Mouse (Mus musculus) cerebellum, adult 2 months (tissue): Measurements from ENCODE around the gene Oscp1. TPM values are rescaled to one million over a fixed set of nuclear protein-coding genes. Genes with fewer than 3 reads are reported as not detected.

ENCODE experiments used
- DNase-seq, 2 experiments: peaks; one replicate each; pipeline ENCODE4 v3.0.0; 2021
- H3K27ac ChIP-seq: fragments of 200-500 bp; 2 replicates; pipeline ENCODE4 v1.5.1; 2012; ENCODE audit warnings: low read length, control low read depth, inconsistent platforms; ENCODE audit not compliant: insufficient read depth
- H3K27me3 ChIP-seq: fragments of 200-500 bp; 2 replicates; pipeline ENCODE4 v1.6.1; 2012; ENCODE audit warnings: inconsistent platforms, mild to moderate bottlenecking, low read length, moderate library complexity; ENCODE audit not compliant: control insufficient read depth, insufficient read depth
- H3K4me1 ChIP-seq: fragments of 200-500 bp; 2 replicates; pipeline ENCODE4 v1.6.1; 2011; ENCODE audit warnings: low read length; ENCODE audit not compliant: control insufficient read depth, insufficient read depth
- H3K4me3 ChIP-seq: fragments of 200-500 bp; replicated peaks from 2 replicates; pipeline ENCODE3; 2011; ENCODE audit warnings: mild to moderate bottlenecking, low read depth, low read length, control low read depth; ENCODE audit not compliant: insufficient read depth
- CTCF ChIP-seq: fragments of 200-500 bp; IDR thresholded peaks from 2 replicates; pipeline ENCODE4 v1.5.1; 2011; ENCODE audit warnings: low read depth, mild to moderate bottlenecking, control low read depth, low read length, moderate library complexity, borderline replicate concordance; ENCODE audit not compliant: insufficient read depth
- POLR2A ChIP-seq: fragments of 200-500 bp; IDR thresholded peaks from 2 replicates; pipeline ENCODE4 v1.6.1; 2011; ENCODE audit warnings: low read length, control low read depth, borderline replicate concordance; ENCODE audit not compliant: insufficient read depth
- WGBS: fragments of 180-500 bp; shearing (Covaris S2); methylation state at CpG from one replicate; pipeline ENCODE4 v1.1.7; 2018; 5-methylcytosine and 5-hydroxymethylcytosine counted together
- polyA plus RNA-seq: library from polyadenylated mRNA; depleted of rRNA; stranded (reverse); fragments of >200 nt; gene quantifications from 2 replicates; pipeline ENCODE4 v1.2.3, GENCODE M21; 2012

The Oscp1 gene
- polyA plus RNA-seq, 1 experiment, result 12.8 TPM

DNA sequence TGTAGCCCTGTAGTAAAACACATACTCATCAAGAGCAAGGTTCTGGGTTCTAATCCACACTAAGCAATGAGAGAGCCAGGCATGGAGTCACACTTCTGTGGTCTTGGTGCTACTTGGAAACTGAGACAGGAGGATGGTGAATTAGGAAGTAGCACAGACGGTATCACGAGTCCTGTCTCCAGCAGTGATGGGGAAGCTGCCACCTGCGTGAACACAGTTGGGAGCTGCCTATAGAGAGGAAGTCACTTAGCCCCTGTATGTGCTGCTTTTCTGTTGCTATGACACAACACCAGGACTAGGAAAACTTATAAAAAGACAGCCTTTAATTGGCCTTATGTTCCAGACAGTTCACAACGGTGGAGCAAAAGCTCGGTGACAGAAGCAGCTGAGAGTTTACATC lies 27.7 kb upstream of the Oscp1 start:
- Histone ChIP-seq H3K4me3 (no peak overlapping the region), H3K27me3 (no peaks in the 10 kb centered on the region), H3K27ac (no peak overlapping the region), H3K4me1 (no peaks in the 10 kb centered on the region)
- DNase-seq, result no peak
- 51% methylated on average over 5 of the region's 5 CpGs for WGBS
- TF ChIP-seq CTCF (no peak), POLR2A (no peak)

DNA sequence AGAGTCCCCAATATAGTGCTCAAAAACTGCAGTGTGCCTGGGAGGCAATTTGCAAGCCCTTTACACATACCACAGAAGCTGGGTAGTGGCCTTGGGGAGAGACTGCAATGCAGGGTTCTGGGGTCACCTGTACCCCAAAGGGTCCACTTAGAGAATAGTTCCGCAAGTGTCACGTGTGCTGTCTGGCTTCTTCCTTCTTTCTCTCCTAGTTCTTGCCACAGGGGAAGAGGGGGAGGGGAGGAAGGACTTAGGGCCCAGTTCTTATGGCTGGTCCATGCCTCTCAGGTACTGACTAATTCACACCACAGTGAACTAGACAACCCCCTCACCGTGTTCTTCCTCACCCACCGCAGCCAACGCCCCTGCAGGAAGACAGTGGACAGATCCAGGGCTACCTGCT lies 23.0 kb upstream of the Oscp1 start:
- TF ChIP-seq CTCF (no peak), POLR2A (no peak)
- Histone ChIP-seq H3K4me1 (no peaks in the 10 kb centered on the region), H3K27ac (no peak overlapping the region), H3K4me3 (no peak overlapping the region), H3K27me3 (no peaks in the 10 kb centered on the region)
- DNase-seq, result no peak
- 82% methylated on average over 5 of the region's 5 CpGs for WGBS

DNA sequence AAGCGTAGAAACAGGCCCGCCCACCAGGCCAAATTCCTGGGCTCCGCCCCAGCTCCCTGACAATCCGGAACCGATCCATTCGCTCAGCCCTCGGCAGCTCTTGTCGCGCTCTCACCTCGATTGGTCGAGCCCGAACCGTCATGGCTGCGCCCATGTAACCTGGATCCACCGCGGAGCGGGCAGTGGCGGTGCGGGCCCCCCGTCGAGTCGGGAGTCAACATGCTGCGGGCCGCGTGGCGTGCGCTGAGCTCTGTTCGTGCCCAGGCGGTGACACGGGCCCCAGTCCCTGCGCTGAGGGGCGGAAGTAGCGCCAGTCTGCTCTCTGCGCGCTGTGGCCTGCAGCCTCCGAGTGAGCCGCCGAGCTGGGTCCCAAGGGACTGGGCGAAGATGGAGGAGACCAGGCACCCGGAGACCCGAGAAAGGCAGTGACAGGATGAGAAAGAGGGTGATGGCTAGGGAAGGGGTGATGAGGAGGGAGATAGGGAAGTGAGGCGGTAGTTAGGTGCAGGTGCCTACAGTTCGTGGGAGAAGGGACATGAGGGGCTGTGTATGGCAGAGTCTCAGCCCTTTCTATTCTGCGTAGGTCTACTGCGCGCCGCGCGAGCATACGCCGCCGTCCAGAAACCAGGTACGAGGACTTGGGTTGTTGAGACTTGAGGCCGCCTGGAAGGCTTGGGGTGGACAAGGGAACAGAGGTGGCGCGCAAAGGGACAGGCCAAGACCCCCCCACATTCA lies 11.3 kb upstream of the Oscp1 start, which contains the start of gene Mrps15:
Gene Mrps15 (plus strand): TSS at position 75 of the 735 bp plus-strand sequence.
- TF ChIP-seq POLR2A (peak; percentile 47; the same call in 1 of the 2 replicates), CTCF (no peak)
- Histone ChIP-seq H3K27me3 (no peaks in the 10 kb centered on the region), H3K27ac (peak within 1 kb of the TSS; percentile 53), H3K4me1 (no peaks in the 10 kb centered on the region), H3K4me3 (peak within 1 kb of the TSS; percentile 94)
- WGBS, result under 1% methylated on average over 56 of the region's 56 CpGs
- peak; percentile 83 to 87 for DNase-seq

DNA sequence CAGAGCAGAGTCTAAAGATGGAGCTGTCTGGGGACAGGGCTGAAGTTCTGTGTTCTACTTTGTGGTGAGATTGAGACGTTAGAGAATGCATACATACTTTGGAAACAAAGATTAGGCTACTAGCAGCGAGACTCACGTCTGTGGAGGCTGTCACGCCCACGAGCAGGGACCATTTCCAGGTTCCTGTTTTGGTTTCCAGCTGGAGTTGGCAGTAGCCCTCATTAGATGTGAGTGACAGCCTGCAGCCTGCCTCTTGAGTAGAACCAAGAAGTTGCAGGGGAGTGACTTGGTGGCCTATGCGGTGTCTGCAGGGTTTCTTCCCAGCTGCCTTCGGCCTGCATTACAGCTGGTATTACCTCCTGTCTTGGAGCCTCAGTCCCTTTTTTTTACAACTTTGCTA lies 6.7 kb upstream of the Oscp1 start:
- Histone ChIP-seq H3K4me3 (no peak overlapping the region), H3K4me1 (no peaks in the 10 kb centered on the region), H3K27ac (no peak overlapping the region), H3K27me3 (no peaks in the 10 kb centered on the region)
- TF ChIP-seq CTCF, result no peak
- DNase-seq, result no peak
- 21% methylated on average over 7 of the region's 7 CpGs for WGBS

DNA sequence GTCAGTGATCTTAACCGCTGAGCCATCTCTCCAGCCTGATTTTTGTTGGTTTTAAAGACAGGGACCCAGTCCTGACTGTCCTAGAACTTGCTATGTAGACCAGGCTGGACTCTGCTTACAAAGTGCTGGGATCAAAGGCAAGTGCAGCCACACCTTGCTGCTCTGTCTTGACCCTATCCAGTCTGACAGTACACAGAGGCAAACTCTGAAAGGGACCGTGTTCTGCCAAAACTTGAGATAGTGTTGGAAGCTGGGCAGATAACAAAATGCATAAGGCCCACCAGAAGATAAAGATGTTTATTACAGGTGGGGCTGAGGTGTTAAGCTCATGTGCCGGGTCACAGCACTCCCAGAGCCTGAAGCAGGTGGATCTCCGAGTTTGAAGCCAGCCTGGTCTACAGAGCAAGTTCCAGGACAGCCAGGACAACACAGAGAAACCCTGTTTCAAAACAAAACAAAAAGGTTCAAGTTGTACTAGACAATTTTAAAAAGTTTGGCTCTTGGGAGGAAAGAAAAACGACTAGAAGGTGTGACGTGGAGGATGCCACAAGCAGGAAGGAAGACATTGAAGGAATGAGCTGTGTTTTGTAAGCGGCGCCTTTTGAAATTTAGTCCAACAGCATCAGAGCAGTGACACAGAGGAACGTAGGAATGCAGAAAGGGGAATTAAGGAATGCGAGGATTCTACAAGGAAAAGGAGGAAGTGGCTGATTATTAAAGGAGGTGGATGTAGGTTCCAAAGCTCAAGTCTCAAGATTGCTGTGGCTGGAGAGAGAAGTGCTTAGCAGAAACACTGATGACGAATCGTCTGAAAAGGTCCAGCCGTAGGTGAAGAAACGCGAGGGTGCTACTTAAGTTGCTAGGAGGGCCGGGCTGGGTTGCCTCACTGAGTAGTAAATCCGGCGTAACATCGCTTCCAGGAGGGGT lies 895 bp upstream of the Oscp1 start:
- no peak for DNase-seq
- Histone ChIP-seq H3K4me1 (no peaks in the 10 kb centered on the region), H3K27ac (no peak overlapping the region), H3K27me3 (no peaks in the 10 kb centered on the region), H3K4me3 (peak overlapping the region; percentile 92)
- WGBS, result 15% methylated on average over 19 of the region's 19 CpGs
- no peak for TF ChIP-seq CTCF
- no peak for TF ChIP-seq POLR2A

DNA sequence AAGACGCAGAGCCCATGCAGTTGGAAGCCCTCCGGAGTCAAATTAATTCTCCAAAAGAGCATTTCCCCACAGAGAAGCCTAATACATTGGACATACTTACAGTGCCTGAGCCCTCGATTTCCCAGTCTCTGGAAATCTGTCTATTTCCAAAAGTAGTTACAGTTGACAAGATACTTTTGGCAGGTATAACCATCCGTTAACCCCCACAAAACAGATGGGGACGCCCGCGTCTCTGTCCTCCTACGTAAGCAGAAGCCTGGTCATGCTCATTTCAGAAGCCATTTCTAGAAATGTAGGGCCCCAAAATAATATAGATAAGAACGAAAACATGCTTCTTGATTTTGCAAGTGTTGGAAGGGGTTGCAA lies 615 bp downstream of the Oscp1 start:
- Histone ChIP-seq H3K27me3 (no peaks in the 10 kb centered on the region), H3K4me3 (peak overlapping the region; percentile 92), H3K27ac (no peak overlapping the region), H3K4me1 (peaks cover 4% of the 10 kb centered on the region)
- no peak for TF ChIP-seq POLR2A
- no peak for TF ChIP-seq CTCF
- DNase-seq, result peak in 1 of 2 experiments; percentile 8
- WGBS, result 16% methylated on average over 9 of the region's 9 CpGs

DNA sequence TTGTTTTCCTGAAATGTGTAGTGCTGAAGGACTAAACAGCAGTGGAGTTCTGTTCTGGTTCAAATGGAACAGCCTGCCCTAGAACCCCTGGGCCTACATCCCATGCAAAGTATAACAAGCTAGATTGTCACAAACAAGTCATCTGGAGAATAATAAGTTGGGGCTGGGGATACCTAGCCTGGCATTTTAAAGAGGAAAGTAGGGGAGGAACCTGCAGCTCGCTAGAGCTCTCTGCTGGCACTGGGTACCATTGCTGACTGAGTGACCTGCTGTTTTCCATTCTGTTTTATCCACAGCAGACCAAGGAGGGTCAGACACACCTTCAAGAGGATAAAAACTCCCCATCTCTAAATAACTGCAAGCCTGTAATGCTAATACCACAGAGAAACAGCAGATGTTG lies 4.5 kb downstream of the Oscp1 start:
- DNase-seq, result peak; percentile 30 to 44
- no peak overlapping the region for H3K4me3 ChIP-seq
- WGBS, result 15% methylated on average over 1 of the region's 1 CpGs
- peaks cover 10% of the 10 kb centered on the region for H3K4me1 ChIP-seq
- TF ChIP-seq POLR2A, result no peak
- no peak for TF ChIP-seq CTCF
- H3K27me3 ChIP-seq, result no peaks in the 10 kb centered on the region
- 0 out of 2 replicates have a peak overlapping the region, but pooled peaks have one; percentile 65 for H3K27ac ChIP-seq
